Mouse (Mus musculus): ENCODE results near the gene Triobp. TPM values are rescaled to one million over a fixed set of nuclear protein-coding genes. Genes with fewer than 3 reads are reported as not detected.

The Triobp gene
- polyA plus RNA-seq (2017; shearing (Covaris generic)) = 10 to 100 TPM; 15.6 to 20.0 TPM

GRCm38 (mm10) chr15:78947657-78948056 lies at the start of gene Triobp:
TSS of gene Triobp (plus strand) at chr15:78947724.
- ATAC-seq = no peak

- peak; percentile 67 for ATAC-seq
Observed at GRCm38 (mm10) chr15:78898507-78899001, 49.0 kb upstream of the Triobp start.

GRCm38 (mm10) chr15:78899409-78899739 lies 48.1 kb upstream of the Triobp start, which contains the start of gene Gm49510:
TSS of gene Gm49510 (plus strand) at chr15:78899667.
- no peak for ATAC-seq

- peak; percentile 54 for ATAC-seq
Observed at GRCm38 (mm10) chr15:78899740-78900584, 47.6 kb upstream of the Triobp start, which contains the start of gene Sh3bp1. TSS of gene Sh3bp1 (plus strand) at chr15:78899768.

- no peak for ATAC-seq
Observed at GRCm38 (mm10) chr15:78900585-78901421, 46.7 kb upstream of the Triobp start.

GRCm38 (mm10) chr15:78901422-78901789 lies 46.1 kb upstream of the Triobp start:
- ATAC-seq = no peak

- ATAC-seq = no peak
Observed at GRCm38 (mm10) chr15:78903243-78903642, 44.3 kb upstream of the Triobp start.

GRCm38 (mm10) chr15:78908399-78908798 lies 39.1 kb upstream of the Triobp start:
- no peak for ATAC-seq

- no peak for ATAC-seq
Observed at GRCm38 (mm10) chr15:78908982-78909381, 38.5 kb upstream of the Triobp start.

GRCm38 (mm10) chr15:78912040-78912439 lies 35.5 kb upstream of the Triobp start:
- ATAC-seq = no peak

- ATAC-seq = peak; percentile 92
Observed at GRCm38 (mm10) chr15:78913632-78914090, 33.9 kb upstream of the Triobp start, which contains the start of gene Pdxp. TSS of gene Pdxp (plus strand) at chr15:78913919.

- ATAC-seq = peak; percentile 35
Observed at GRCm38 (mm10) chr15:78914091-78914822, 33.3 kb upstream of the Triobp start.

GRCm38 (mm10) chr15:78914823-78915659 lies 32.5 kb upstream of the Triobp start:
- ATAC-seq = no peak

- peak; percentile 53 for ATAC-seq
Observed at GRCm38 (mm10) chr15:78915660-78916017, 31.9 kb upstream of the Triobp start.

GRCm38 (mm10) chr15:78916052-78916826 lies 31.3 kb upstream of the Triobp start:
- ATAC-seq = no peak

- ATAC-seq = no peak
Observed at GRCm38 (mm10) chr15:78918126-78918525, 29.4 kb upstream of the Triobp start.

- ATAC-seq = no peak
Observed at GRCm38 (mm10) chr15:78919914-78920313, 27.6 kb upstream of the Triobp start.

- ATAC-seq = no peak
Observed at GRCm38 (mm10) chr15:78922700-78923099, 24.8 kb upstream of the Triobp start.

GRCm38 (mm10) chr15:78923585-78923984 lies 23.9 kb upstream of the Triobp start:
- peak; percentile 68 for ATAC-seq

GRCm38 (mm10) chr15:78925129-78925528 lies 22.4 kb upstream of the Triobp start:
- no peak for ATAC-seq

Data from CD4-positive, CD25-positive, alpha-beta regulatory T cell, adult 4 months (primary cell).